Mouse (Mus musculus): ENCODE measurements around the gene Dcaf15. TPM values are rescaled to one million over a fixed set of nuclear protein-coding genes. Genes with fewer than 3 reads are reported as not detected.

Dcaf15 gene
- polyA plus RNA-seq, 1 experiment from 2014 or later, result 10.8 TPM

- Histone ChIP-seq H3K4me1 (replicated peaks; ENCODE audit: control insufficient read depth, insufficient read depth, low read length) (peaks cover 15% of the 10 kb centered on the region), H3K36me3 (ENCODE audit: control insufficient read depth, insufficient read depth, low read length) (peaks cover 12% of the 10 kb centered on the region), H3K4me3 (ENCODE audit: low read depth, low read length) (no peak overlapping the region), H3K4me2 (ENCODE audit: low read length) (no peak overlapping the region), H3K9me3 (ENCODE audit: control insufficient read depth, low read length) (no peaks in the 10 kb centered on the region), H3K27ac (ENCODE audit: low read depth) (no peak overlapping the region), H3K9ac (ENCODE audit: low read length) (no peak overlapping the region), H3K27me3 (replicated peaks; ENCODE audit: control insufficient read depth, insufficient read depth, low read length) (no peaks in the 10 kb centered on the region)
- no peak for ATAC-seq (replicated peaks; ENCODE audit: low FRiP score, low TSS enrichment, low read depth)
- WGBS, result 90% methylated on average over 6 of the region's 6 CpGs
- no peak for DNase-seq (ENCODE audit: low spot score)
Observed at GRCm38 (mm10) chr8:84106216-84107040, 1.9 kb upstream of the Dcaf15 start.

GRCm38 (mm10) chr8:84105676-84106075 lies 1.1 kb upstream of the Dcaf15 start:
- peak overlapping the region; percentile 45; the same call in 1 of the 2 replicates for H3K27ac ChIP-seq (ENCODE audit: low read depth)
- DNase-seq (ENCODE audit: low spot score) (no peak), ATAC-seq (replicated peaks; ENCODE audit: low FRiP score, low TSS enrichment, low read depth) (no peak)
- no peaks in the 10 kb centered on the region for H3K27me3 ChIP-seq (replicated peaks; ENCODE audit: control insufficient read depth, insufficient read depth, low read length)
- 70% methylated on average over 2 of the region's 2 CpGs for WGBS
- no peak overlapping the region for H3K4me3 ChIP-seq (ENCODE audit: low read depth, low read length)
- peaks cover 15% of the 10 kb centered on the region for H3K4me1 ChIP-seq (replicated peaks; ENCODE audit: control insufficient read depth, insufficient read depth, low read length)
- H3K36me3 ChIP-seq (ENCODE audit: control insufficient read depth, insufficient read depth, low read length), result peaks cover 17% of the 10 kb centered on the region
- H3K9ac ChIP-seq (ENCODE audit: low read length), result no peak overlapping the region
- no peaks in the 10 kb centered on the region for H3K9me3 ChIP-seq (ENCODE audit: control insufficient read depth, low read length)
- no peak overlapping the region for H3K4me2 ChIP-seq (ENCODE audit: low read length)

- Histone ChIP-seq H3K36me3 (ENCODE audit: control insufficient read depth, insufficient read depth, low read length) (peaks cover 23% of the 10 kb centered on the region), H3K9ac (ENCODE audit: low read length) (peak overlapping the region; percentile 74), H3K4me3 (ENCODE audit: low read depth, low read length) (peak overlapping the region; percentile 61), H3K4me2 (ENCODE audit: low read length) (peak overlapping the region; percentile 79), H3K27ac (ENCODE audit: low read depth) (peak overlapping the region; percentile 81), H3K9me3 (ENCODE audit: control insufficient read depth, low read length) (no peaks in the 10 kb centered on the region), H3K4me1 (replicated peaks; ENCODE audit: control insufficient read depth, insufficient read depth, low read length) (peaks cover 15% of the 10 kb centered on the region), H3K27me3 (replicated peaks; ENCODE audit: control insufficient read depth, insufficient read depth, low read length) (no peaks in the 10 kb centered on the region)
- under 1% methylated on average over 20 of the region's 29 CpGs for WGBS
- DNase-seq (ENCODE audit: low spot score) (no peak), ATAC-seq (replicated peaks; ENCODE audit: low FRiP score, low TSS enrichment, low read depth) (peak; percentile 86)
Observed at GRCm38 (mm10) chr8:84104221-84104620, 347 bp downstream of the Dcaf15 start.

GRCm38 (mm10) chr8:84103601-84104000 lies 967 bp downstream of the Dcaf15 start:
- no peak for ATAC-seq (replicated peaks; ENCODE audit: low FRiP score, low TSS enrichment, low read depth)
- Histone ChIP-seq H3K4me3 (ENCODE audit: low read depth, low read length) (peak overlapping the region; percentile 61), H3K4me2 (ENCODE audit: low read length) (peak overlapping the region; percentile 79), H3K27me3 (replicated peaks; ENCODE audit: control insufficient read depth, insufficient read depth, low read length) (no peaks in the 10 kb centered on the region), H3K4me1 (replicated peaks; ENCODE audit: control insufficient read depth, insufficient read depth, low read length) (peaks cover 15% of the 10 kb centered on the region), H3K36me3 (ENCODE audit: control insufficient read depth, insufficient read depth, low read length) (peaks cover 29% of the 10 kb centered on the region), H3K9ac (ENCODE audit: low read length) (peak overlapping the region; percentile 74), H3K27ac (ENCODE audit: low read depth) (no peak overlapping the region), H3K9me3 (ENCODE audit: control insufficient read depth, low read length) (no peaks in the 10 kb centered on the region)
- WGBS, result 47% methylated on average over 3 of the region's 3 CpGs
- DNase-seq (ENCODE audit: low spot score), result no peak

GRCm38 (mm10) chr8:84101476-84102270 lies 2.9 kb downstream of the Dcaf15 start:
- H3K27ac ChIP-seq (ENCODE audit: low read depth), result no peak overlapping the region
- H3K27me3 ChIP-seq (replicated peaks; ENCODE audit: control insufficient read depth, insufficient read depth, low read length), result no peaks in the 10 kb centered on the region
- no peaks in the 10 kb centered on the region for H3K9me3 ChIP-seq (ENCODE audit: control insufficient read depth, low read length)
- ATAC-seq (replicated peaks; ENCODE audit: low FRiP score, low TSS enrichment, low read depth), result no peak
- no peak for DNase-seq (ENCODE audit: low spot score)
- no peak overlapping the region for H3K9ac ChIP-seq (ENCODE audit: low read length)
- no peak overlapping the region for H3K4me3 ChIP-seq (ENCODE audit: low read depth, low read length)
- no peak overlapping the region for H3K4me2 ChIP-seq (ENCODE audit: low read length)
- peaks cover 15% of the 10 kb centered on the region for H3K4me1 ChIP-seq (replicated peaks; ENCODE audit: control insufficient read depth, insufficient read depth, low read length)
- peaks cover 48% of the 10 kb centered on the region for H3K36me3 ChIP-seq (ENCODE audit: control insufficient read depth, insufficient read depth, low read length)
- WGBS, result 93% methylated on average over 25 of the region's 25 CpGs

- Histone ChIP-seq H3K27ac (ENCODE audit: low read depth) (no peak overlapping the region), H3K4me1 (replicated peaks; ENCODE audit: control insufficient read depth, insufficient read depth, low read length) (peaks cover 5% of the 10 kb centered on the region), H3K4me3 (ENCODE audit: low read depth, low read length) (no peak overlapping the region), H3K4me2 (ENCODE audit: low read length) (no peak overlapping the region), H3K36me3 (ENCODE audit: control insufficient read depth, insufficient read depth, low read length) (peaks cover 79% of the 10 kb centered on the region), H3K9ac (ENCODE audit: low read length) (no peak overlapping the region), H3K9me3 (ENCODE audit: control insufficient read depth, low read length) (no peaks in the 10 kb centered on the region), H3K27me3 (replicated peaks; ENCODE audit: control insufficient read depth, insufficient read depth, low read length) (no peaks in the 10 kb centered on the region)
- WGBS, result 90% methylated on average over 7 of the region's 7 CpGs
- ATAC-seq (replicated peaks; ENCODE audit: low FRiP score, low TSS enrichment, low read depth) (no peak), DNase-seq (ENCODE audit: low spot score) (no peak)
Observed at GRCm38 (mm10) chr8:84098376-84098775, 6.2 kb downstream of the Dcaf15 start.

- Histone ChIP-seq H3K27me3 (replicated peaks; ENCODE audit: control insufficient read depth, insufficient read depth, low read length) (no peaks in the 10 kb centered on the region), H3K36me3 (ENCODE audit: control insufficient read depth, insufficient read depth, low read length) (peaks cover 85% of the 10 kb centered on the region), H3K4me3 (ENCODE audit: low read depth, low read length) (no peak overlapping the region), H3K4me1 (replicated peaks; ENCODE audit: control insufficient read depth, insufficient read depth, low read length) (no peaks in the 10 kb centered on the region), H3K9me3 (ENCODE audit: control insufficient read depth, low read length) (no peaks in the 10 kb centered on the region), H3K27ac (ENCODE audit: low read depth) (no peak overlapping the region), H3K4me2 (ENCODE audit: low read length) (no peak overlapping the region), H3K9ac (ENCODE audit: low read length) (no peak overlapping the region)
- ATAC-seq (replicated peaks; ENCODE audit: low FRiP score, low TSS enrichment, low read depth) (no peak), DNase-seq (ENCODE audit: low spot score) (no peak)
- 72% methylated on average over 8 of the region's 8 CpGs for WGBS
Observed at GRCm38 (mm10) chr8:84096061-84096460, 8.5 kb downstream of the Dcaf15 start.

GRCm38 (mm10) chr8:84090585-84090984 lies 14.0 kb downstream of the Dcaf15 start:
- DNase-seq (ENCODE audit: low spot score), result no peak
- Histone ChIP-seq H3K27ac (ENCODE audit: low read depth) (no peak overlapping the region), H3K36me3 (ENCODE audit: control insufficient read depth, insufficient read depth, low read length) (peaks cover 88% of the 10 kb centered on the region), H3K9ac (ENCODE audit: low read length) (no peak overlapping the region), H3K9me3 (ENCODE audit: control insufficient read depth, low read length) (no peaks in the 10 kb centered on the region), H3K4me2 (ENCODE audit: low read length) (no peak overlapping the region), H3K4me3 (ENCODE audit: low read depth, low read length) (no peak overlapping the region), H3K27me3 (replicated peaks; ENCODE audit: control insufficient read depth, insufficient read depth, low read length) (no peaks in the 10 kb centered on the region), H3K4me1 (replicated peaks; ENCODE audit: control insufficient read depth, insufficient read depth, low read length) (no peaks in the 10 kb centered on the region)
- ATAC-seq (replicated peaks; ENCODE audit: low FRiP score, low TSS enrichment, low read depth), result no peak
- 93% methylated on average over 8 of the region's 8 CpGs for WGBS

Data from intestine, embryonic 14.5 days (tissue).